Mouse (Mus musculus) G1E (cell line): ENCODE data around the gene Immt. TPM values are rescaled to one million over a fixed set of nuclear protein-coding genes. Genes with fewer than 3 reads are reported as not detected.
A peak's percentile ranks its signal among the peaks of the same experiment; 100 is the strongest.

Experiments used
- ATAC-seq: 2 replicates; pipeline ENCODE4 v1.8.0; 2016; ENCODE audit warnings: mild to moderate bottlenecking; ENCODE audit not compliant: insufficient number of reproducible peaks, poor library complexity, low FRiP score, severe bottlenecking; ENCODE audit errors: extremely low read depth
- DNase-seq: peaks from one replicate; pipeline ENCODE4 v3.0.0; 2012; ENCODE audit warnings: low spot score
- H3K27me3 ChIP-seq: 2 replicates; pipeline ENCODE4 v1.6.1; 2012; ENCODE audit warnings: mild to moderate bottlenecking, low read length, inconsistent platforms; ENCODE audit not compliant: insufficient read depth
- H3K36me3 ChIP-seq: replicated peaks from 2 replicates; pipeline ENCODE3; 2012; ENCODE audit warnings: mild to moderate bottlenecking, inconsistent platforms
- H3K4me1 ChIP-seq: 2 replicates; pipeline ENCODE4 v1.6.1; 2012; ENCODE audit warnings: low read depth, low read length, inconsistent platforms, mixed read lengths; ENCODE audit not compliant: insufficient read depth
- H3K4me3 ChIP-seq: 2 replicates; pipeline ENCODE4 v1.5.1; 2012; ENCODE audit warnings: low read depth, mild to moderate bottlenecking, inconsistent platforms, low read length, moderate library complexity, mixed read lengths
- H3K9me3 ChIP-seq: replicated peaks from 2 replicates; pipeline ENCODE4 v1.6.1; 2012; ENCODE audit warnings: inconsistent platforms
- CTCF ChIP-seq: IDR thresholded peaks from 2 replicates; pipeline ENCODE4 v1.5.1; 2012; ENCODE audit warnings: low read depth, low read length, inconsistent platforms, mixed read lengths
- GATA1 ChIP-seq: IDR thresholded peaks from 2 replicates; pipeline ENCODE4 v1.6.1; 2012; ENCODE audit warnings: borderline replicate concordance, low read length, inconsistent platforms, mixed read lengths
- GATA2 ChIP-seq: IDR thresholded peaks from 2 replicates; pipeline ENCODE4 v1.6.1; 2012; ENCODE audit warnings: low read depth, low read length, inconsistent platforms, borderline replicate concordance
- POLR2AphosphoS5 ChIP-seq: IDR thresholded peaks from 2 replicates; pipeline ENCODE4 v1.6.1; 2012; ENCODE audit warnings: low read depth, low read length, inconsistent platforms; ENCODE audit not compliant: insufficient replicate concordance
- TAL1 ChIP-seq: conservative IDR thresholded peaks from 2 replicates; pipeline ENCODE4 v1.6.1; 2012; ENCODE audit warnings: low read depth, low read length, inconsistent platforms, mixed read lengths
- polyA plus RNA-seq: library from polyadenylated mRNA; stranded (reverse); fragments of >175 nt; gene quantifications from 2 replicates; pipeline ENCODE4 v1.2.3, GENCODE M21; 2012
- total RNA-seq, 2 experiments: library from RNA; stranded (forward) in 1 of 2; stranded (reverse) in 1 of 2; fragments of 200-1000 nt in 1 of 2; fragments of >200 nt in 1 of 2; fragmentation: Nextera tagmentation in 1 of 2; gene quantifications; 2 replicates each; pipeline ENCODE4 v1.2.3; 2014 to 2017

Gene Immt
- total and polyA plus RNA-seq, 3 experiments = 38.1 to 169 (median 163) TPM

GRCm38 (mm10) chr6:71801714-71802094 lies 29.4 kb upstream of the Immt start:
- peaks cover 57% of the 10 kb centered on the region for H3K27me3 ChIP-seq
- DNase-seq (no peak), ATAC-seq (no peak)
- H3K9me3 ChIP-seq = no peaks in the 10 kb centered on the region
- TF ChIP-seq POLR2AphosphoS5 (no peak), GATA1 (no peak), GATA2 (no peak), CTCF (no peak), TAL1 (no peak)
- peaks cover 6% of the 10 kb centered on the region; the same call in 1 of the 2 replicates for H3K4me1 ChIP-seq
- no peak overlapping the region for H3K4me3 ChIP-seq
- no peaks in the 10 kb centered on the region for H3K36me3 ChIP-seq

GRCm38 (mm10) chr6:71803609-71804008 lies 27.5 kb upstream of the Immt start:
- H3K4me3 ChIP-seq = no peak overlapping the region
- no peak for ATAC-seq
- H3K36me3 ChIP-seq = peaks cover 2% of the 10 kb centered on the region
- H3K9me3 ChIP-seq = no peaks in the 10 kb centered on the region
- H3K4me1 ChIP-seq = peaks cover 6% of the 10 kb centered on the region; the same call in 1 of the 2 replicates
- DNase-seq = no peak
- H3K27me3 ChIP-seq = peaks cover 53% of the 10 kb centered on the region
- no peak for TF ChIP-seq TAL1
- TF ChIP-seq GATA2 = no peak
- TF ChIP-seq GATA1 = no peak
- no peak for TF ChIP-seq CTCF
- TF ChIP-seq POLR2AphosphoS5 = no peak

- H3K36me3 ChIP-seq = peaks cover 8% of the 10 kb centered on the region
- H3K4me1 ChIP-seq = peaks cover 6% of the 10 kb centered on the region; the same call in 1 of the 2 replicates
- ATAC-seq (peak; percentile 49; the same call in 1 of the 2 replicates), DNase-seq (peak; percentile 67)
- TF ChIP-seq GATA1 (no peak), CTCF (peak; percentile 84)
- no peak overlapping the region for H3K4me3 ChIP-seq
- H3K9me3 ChIP-seq = no peaks in the 10 kb centered on the region
- H3K27me3 ChIP-seq = peaks cover 47% of the 10 kb centered on the region
Observed at GRCm38 (mm10) chr6:71804061-71804829, 26.9 kb upstream of the Immt start.

- Histone ChIP-seq H3K9me3 (no peaks in the 10 kb centered on the region), H3K4me1 (peaks cover 6% of the 10 kb centered on the region; the same call in 1 of the 2 replicates)
- no peak for TF ChIP-seq GATA2
- no peak for TF ChIP-seq GATA1
- TF ChIP-seq TAL1 = no peak
- TF ChIP-seq POLR2AphosphoS5 = no peak
- no peak for TF ChIP-seq CTCF
Observed at GRCm38 (mm10) chr6:71806713-71807112, 24.4 kb upstream of the Immt start.

GRCm38 (mm10) chr6:71809890-71810289 lies 21.2 kb upstream of the Immt start:
- Histone ChIP-seq H3K27me3 (peaks cover 12% of the 10 kb centered on the region; the same call in 1 of the 2 replicates), H3K4me1 (no peaks in the 10 kb centered on the region; the same call in 1 of the 2 replicates), H3K9me3 (no peaks in the 10 kb centered on the region), H3K4me3 (no peak overlapping the region), H3K36me3 (peaks cover 51% of the 10 kb centered on the region)
- TF ChIP-seq TAL1 (no peak), GATA1 (no peak), GATA2 (no peak), POLR2AphosphoS5 (no peak), CTCF (no peak)
- DNase-seq (no peak), ATAC-seq (no peak)

More at GRCm38 (mm10) chr6:71806713-71807112, 24.4 kb upstream of the Immt start:
- H3K4me3 ChIP-seq = no peak overlapping the region
- peaks cover 27% of the 10 kb centered on the region for H3K27me3 ChIP-seq
- H3K36me3 ChIP-seq = peaks cover 25% of the 10 kb centered on the region
- ATAC-seq (no peak), DNase-seq (no peak)

- Histone ChIP-seq H3K4me3 (no peak overlapping the region), H3K9me3 (no peaks in the 10 kb centered on the region), H3K4me1 (no peaks in the 10 kb centered on the region; the same call in 1 of the 2 replicates), H3K36me3 (peaks cover 80% of the 10 kb centered on the region), H3K27me3 (no peaks in the 10 kb centered on the region; the same call in 1 of the 2 replicates)
- no peak for ATAC-seq
- DNase-seq = no peak
- TF ChIP-seq GATA1 (no peak), CTCF (no peak), TAL1 (no peak), GATA2 (no peak), POLR2AphosphoS5 (no peak)
Observed at GRCm38 (mm10) chr6:71812820-71813219, 18.3 kb upstream of the Immt start.
